Mouse (Mus musculus): ENCODE results near the gene Mertk.

Mertk gene

DNA sequence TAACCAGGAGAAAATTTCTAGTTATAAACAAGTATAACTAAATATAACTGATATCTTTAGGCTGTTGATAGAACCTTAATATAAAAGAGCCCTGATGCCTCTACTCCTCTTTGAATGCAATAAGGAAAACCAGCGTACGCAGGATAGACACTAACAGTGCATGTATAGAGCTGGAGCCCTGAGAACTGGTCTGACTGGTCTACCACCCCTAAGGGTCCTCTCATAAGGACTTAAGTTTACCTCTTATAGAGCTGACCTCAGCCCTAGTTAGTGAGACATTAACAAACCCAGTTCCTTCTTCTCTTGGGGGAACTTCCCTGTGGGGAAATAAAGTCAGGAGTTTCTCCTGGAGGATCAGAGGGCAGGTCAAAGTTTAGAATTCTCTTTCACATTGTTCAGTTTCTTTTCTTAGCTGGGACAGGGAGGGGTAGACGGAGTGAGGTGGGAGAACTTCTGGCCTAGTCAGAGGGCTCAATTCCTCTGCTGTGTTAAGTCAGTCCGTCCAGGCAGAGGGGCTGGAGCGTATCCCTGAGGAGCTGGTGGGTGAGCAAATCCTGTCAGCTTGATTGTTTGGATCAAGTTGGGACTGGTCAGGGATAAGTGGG is 23.5 kb downstream of the Mertk start:
- no peak for DNase-seq (ENCODE audit: low spot score in 2 of 2)

DNA sequence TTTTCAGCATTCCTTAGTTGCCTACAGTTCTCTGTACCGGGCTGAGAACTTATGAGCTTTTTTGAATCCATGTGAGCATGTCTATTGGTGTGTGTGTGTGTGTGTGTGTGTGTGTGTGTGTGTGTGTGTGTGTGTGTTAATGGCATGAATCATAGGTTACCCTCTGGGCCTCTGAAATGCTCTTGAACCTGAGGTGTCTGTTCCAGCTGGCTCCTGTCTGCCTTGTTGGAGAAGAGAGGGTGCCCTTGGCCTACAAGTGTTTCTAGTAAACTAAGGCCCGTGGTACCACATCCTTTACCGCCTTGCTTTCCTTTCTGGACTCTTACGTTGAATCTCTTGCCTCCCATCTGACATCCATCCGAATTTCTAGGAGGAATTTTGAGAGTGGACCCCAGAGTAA is 27.3 kb downstream of the Mertk start:
- DNase-seq (ENCODE audit: low spot score in 2 of 2) = no peak

DNA sequence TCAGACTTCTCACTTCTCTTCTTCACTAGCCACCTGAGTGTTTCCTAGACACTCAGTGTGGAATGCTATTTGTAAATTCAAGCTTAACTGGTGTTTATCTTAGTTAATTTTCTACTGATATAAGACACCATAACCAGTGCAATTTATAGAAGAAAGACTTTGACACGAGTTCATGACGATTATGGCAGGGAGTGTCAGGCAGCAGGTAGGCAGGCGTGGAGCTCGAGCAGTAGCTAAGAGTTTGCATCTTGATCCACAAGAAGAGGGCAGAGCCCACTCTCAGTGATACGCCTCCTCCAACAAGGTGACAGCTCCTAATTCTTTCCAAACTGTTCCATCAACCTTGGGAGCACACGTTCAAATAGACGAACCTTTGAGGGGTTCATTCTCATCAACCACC is 27.9 kb downstream of the Mertk start:
- DNase-seq (ENCODE audit: low spot score in 2 of 2) = no peak

DNA sequence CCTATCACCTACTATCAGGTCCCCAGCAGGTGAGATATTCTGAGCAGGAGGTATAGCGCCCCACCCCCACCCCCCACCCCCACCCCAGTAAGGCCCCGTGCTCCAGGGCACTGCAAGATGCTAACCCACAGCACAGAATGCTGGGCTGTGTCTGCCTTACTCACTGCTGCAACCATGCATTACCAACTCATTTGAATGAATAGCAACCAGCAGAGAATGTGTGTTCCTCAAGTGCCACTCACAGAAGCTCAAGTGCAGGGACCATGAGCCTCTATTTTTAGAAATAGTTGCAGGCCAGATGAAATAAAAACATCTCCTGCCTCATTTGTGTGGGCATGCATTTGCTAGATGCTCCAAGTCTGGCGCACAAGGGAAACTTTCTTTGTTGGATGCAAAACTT is 28.8 kb downstream of the Mertk start:
- no peak for DNase-seq (ENCODE audit: low spot score in 2 of 2)

DNA sequence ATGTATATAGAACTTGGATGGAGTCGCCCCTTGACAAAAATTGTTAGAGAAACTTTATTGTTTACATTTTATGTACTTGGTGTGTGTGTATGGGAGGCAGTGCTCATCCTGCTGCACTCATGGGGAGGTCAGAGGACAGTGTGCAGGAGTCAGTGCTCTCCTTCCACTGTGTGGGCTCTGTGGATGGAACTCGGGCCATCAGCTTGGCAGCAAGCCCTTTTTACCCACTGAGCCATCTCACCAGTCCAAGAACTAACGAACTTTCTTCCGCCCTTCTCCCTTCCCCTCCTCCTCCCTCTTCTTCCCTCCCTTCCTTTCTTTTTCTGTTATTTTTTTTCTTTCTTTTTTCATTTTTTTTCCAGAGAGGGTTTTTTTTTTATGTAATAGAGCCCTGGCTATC is 29.3 kb downstream of the Mertk start:
- no peak for DNase-seq (ENCODE audit: low spot score in 2 of 2)

DNA sequence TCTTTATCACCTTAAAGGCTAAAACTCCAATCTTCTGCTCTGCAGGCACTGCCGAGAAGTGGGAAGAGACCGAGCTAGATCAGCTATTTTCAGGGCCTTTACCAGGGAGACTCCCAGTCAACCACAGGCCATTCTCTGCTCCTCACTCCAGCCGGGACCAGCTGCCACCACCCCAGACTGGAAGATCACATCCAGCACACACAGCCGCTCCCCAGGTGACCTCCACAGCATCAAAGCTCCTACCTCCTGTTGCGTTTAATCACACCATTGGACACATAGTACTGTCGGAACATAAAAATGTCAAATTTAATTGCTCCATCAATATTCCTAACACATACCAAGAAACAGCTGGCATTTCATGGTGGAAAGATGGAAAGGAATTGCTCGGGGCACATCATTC is 30.4 kb downstream of the Mertk start:
- DNase-seq (ENCODE audit: low spot score in 2 of 2) = no peak

DNA sequence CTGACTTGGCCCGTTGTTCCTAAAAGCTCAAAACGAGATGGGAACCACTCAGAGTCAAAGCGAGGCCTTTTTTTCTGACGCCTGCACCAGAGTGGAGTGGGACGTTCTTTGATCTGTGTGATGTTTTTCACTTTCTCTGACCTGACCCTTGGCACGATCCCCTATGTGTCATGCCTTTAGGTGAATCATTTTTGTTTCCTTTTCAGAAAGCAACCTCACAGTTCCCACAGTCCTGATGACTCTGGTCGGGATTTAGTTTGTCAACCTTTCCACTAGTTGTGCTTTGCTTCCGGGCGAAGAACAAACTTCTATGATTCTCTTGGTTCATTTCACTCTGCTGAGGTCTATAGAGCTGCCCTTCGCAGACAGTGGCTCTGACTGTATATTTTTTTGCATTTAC is 32.8 kb downstream of the Mertk start:
- DNase-seq (ENCODE audit: low spot score in 2 of 2) = no peak

DNA sequence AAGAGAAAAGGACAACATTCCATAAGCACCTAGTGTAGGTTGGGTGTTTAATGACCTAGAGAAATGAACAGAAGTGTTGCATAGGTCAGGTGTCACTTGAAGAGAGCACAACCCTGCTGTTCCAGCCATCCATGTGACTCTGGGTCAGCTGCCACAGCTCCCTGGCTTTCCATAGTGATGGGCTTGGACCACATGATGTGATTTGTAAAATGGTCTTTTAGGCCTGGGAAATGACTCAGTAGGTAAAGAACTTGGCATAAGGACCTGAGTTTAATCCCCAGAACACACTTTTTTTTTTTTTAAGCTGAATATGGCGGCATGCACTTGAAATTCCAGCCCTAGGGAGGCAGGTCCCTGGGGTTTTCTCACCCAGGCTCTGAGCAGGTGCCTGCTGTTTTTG is 33.2 kb downstream of the Mertk start:
- DNase-seq (ENCODE audit: low spot score in 2 of 2) = no peak

DNA sequence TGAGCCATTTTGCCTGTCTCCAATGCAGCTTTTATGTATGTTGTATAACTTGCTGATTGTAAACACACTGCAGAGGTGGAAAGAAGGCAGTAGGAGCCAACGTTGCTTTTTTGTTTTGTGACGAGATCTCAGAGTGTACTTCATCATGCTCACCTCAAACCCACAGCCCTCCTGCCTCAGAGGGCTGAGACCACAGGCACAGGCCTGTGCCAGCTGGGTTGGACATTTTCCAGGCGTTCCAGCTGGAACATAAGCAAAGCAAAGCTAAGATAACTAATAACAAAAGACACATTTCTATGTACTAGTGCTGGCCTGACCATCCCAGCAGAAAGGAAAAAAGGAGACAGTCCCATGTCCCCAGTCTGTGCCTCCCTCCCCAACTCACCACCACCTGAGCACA is 36.3 kb downstream of the Mertk start:
- peak in 1 of 2 experiments; percentile 17 for DNase-seq (ENCODE audit: low spot score in 2 of 2)

DNA sequence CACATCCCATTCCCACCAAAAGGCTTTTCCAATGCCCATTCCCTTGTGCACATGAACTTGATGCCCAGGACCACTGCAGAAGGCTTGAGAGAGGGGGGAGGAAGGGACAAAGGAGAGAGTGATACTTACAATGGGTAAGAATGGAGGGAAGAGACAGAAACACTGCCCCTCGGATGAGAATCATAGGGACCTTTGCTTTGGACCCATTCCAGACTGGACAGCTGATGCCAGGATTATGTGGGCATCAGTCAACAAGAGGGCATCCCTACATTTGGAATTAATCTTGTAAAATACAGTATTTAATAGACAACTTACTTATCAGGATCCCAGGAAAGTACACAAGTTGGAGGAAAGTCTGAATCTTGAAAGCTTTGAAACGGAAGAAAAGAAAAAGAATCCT is 38.3 kb downstream of the Mertk start:
- DNase-seq (ENCODE audit: low spot score in 2 of 2) = peak in 1 of 2 experiments; percentile 17

DNA sequence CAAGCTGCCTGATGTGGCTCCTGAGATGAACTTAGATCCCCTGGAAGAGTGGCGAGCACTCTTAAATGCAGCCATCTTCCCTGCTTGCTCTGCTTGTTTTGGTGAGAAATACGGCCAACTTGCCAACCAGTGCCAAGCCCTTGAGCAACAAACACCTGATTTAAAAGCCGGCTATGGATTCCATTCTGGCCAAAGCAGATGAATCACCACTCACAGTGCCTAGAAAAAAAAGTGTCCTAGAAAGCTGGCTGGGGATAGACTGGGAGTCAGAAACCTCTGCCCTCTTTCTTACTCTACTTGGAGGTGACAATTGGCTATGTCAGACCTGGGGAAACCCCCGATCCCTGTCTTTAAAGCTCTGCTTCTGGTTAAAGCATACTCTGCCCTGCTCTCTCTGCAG is 39.0 kb downstream of the Mertk start:
- no peak for DNase-seq (ENCODE audit: low spot score in 2 of 2)

DNA sequence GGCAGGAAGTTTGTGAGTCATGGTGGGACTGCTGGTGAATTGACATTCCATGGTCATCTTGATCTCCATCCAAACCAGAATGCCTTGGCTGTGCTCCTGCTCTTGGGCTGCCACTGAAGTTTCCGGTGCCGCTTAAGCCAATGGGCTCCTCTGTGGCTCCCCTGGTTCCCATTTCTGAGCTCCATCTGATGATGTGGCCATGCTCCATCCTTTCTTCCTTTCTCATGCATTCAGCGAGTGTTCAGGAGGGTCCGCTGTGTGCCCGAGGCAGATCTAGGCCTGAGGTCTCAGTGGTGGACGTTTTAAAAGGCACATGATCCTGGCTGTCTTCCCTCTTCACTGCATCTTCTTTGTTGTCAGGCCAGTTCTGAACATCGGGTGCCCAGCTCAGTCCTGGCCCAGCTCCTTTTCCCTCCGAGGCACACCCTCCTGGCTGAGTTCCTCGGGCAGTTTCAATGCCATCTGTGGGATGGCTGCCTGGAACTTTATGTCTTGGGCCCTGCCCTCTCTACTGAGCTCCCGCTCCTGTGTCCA is 40.0 kb downstream of the Mertk start:
- peak; percentile 42 to 62 for DNase-seq (ENCODE audit: low spot score in 2 of 2)

DNA sequence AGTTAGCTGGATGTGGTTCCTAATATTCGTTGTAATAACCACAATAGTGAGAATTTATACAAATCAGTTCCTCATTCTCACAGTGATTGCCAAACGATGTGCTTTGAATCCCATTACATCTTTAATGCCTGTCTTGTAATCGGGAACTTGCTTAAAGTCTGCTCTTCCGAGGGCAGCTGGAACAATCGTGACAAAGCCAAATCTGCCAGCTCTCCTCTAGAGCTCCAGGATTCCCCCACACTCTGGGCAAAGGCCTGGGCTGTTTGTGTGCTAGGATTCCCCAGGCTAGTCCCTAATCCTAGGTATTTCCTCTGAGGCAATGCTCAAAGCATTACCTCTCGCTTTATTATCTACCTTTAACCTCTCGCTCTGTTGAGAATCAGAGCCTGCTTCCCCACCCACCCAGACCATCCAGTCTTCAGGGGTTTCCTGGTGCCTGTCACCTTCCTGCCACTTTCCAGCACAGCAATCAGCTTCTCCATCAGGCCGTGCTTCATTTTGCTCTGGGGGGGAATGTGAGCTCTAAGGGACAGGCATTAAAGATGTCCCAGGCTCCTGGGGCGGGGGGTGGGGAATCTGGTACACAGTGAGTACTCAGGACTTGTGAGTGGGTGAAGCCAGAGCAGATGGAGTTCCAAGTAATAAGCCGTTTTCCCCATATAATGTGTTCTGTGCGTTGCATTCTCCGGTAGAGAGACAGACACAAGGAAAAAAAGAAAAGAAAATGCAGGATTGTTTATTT is 47.3 kb downstream of the Mertk start:
- DNase-seq (ENCODE audit: low spot score in 2 of 2) = no peak

DNA sequence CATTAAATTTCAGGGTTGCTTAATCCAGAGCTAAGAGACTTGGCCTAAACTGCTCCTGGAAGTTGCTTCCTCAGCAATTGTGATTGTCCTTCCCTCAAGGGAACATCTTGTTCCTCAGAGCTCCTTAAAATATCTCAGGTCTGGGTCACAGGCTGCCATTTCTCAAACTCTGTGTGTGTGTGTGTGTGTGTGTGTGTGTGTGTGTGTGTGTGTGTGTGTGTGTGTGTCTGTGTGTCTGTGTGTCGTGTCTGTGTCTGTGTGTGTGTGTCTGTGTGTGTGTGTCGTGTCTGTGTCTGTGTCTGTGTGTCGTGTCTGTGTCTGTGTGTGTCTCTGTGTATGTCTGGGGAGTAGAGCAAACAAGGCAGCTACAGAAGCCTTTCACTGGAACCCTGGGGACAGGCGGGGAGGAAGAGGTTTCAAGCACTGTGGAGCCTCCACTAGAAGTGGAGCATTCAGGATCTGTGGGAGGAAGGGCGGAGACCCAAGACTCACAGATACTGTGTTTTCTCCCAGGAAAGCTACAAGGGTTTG is 47.9 kb downstream of the Mertk start:
- no peak for DNase-seq (ENCODE audit: low spot score in 2 of 2)

DNA sequence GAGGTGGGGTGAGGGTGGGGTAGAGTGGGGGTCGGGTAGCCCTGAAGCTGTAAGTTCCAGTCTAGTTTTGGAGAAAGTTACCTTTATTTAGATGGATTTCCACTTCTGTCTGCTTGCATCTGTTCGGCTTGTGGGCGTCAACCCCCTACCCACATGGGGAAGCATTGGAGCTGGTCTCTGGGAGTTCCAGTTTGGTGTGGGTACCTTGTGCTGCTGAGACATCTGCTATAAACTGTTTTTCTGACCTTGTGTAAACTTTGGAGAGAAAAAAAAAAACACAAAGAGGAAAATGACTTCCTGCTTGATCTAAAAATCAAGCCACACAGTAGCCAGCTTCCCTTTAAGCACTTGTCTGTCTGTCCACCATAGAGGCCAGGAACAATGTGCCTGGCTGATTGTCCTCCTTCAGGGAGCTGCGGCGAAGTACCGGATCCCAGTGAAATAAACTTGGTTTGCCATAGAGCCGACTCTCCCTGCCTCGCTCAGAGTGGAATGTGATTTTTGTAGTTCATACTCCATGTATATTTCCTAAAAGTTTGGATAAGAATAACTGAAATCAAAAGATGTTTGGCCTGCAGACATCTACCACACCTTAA is 48.8 kb downstream of the Mertk start:
- DNase-seq (ENCODE audit: low spot score in 2 of 2) = no peak

DNA sequence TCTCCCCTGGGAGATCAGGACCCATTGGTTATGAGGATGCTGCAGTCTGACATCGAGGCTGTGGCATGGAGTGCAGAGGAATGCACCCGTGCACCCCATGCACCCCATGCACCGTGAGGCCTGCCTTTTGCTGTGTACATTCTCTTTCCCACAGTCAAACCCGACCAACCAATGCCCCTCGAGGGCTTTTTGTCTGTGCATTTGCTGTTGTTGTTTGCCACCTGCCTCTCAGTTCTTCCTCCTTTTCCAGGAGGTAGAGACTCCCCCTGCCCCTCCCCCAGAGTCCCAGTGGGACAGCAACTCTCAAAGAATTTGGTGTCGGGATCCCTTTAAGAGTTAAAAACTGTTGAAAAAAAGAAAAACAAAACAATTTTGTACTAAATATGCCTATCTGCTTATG is 49.4 kb downstream of the Mertk start:
- no peak for DNase-seq (ENCODE audit: low spot score in 2 of 2)

DNA sequence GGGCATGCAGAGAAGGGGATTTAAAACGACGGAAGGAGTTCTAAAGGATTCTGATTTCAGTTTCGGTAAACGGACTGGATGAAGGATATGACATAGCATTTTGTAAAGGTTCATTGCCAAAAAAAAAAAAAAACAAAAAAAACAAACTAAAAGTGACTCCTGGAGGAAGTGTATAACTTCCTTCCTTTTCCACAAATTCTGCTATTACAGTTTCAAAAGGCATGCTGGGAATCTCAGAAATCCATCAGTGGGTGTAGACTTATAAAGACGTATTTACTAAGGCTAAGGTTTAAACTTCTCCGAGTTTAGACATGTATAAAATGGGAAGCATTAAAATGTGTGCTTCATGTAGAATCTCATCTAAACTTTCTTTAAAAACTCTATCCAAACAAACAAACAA is 52.3 kb downstream of the Mertk start:
- DNase-seq (ENCODE audit: low spot score in 2 of 2) = no peak

DNA sequence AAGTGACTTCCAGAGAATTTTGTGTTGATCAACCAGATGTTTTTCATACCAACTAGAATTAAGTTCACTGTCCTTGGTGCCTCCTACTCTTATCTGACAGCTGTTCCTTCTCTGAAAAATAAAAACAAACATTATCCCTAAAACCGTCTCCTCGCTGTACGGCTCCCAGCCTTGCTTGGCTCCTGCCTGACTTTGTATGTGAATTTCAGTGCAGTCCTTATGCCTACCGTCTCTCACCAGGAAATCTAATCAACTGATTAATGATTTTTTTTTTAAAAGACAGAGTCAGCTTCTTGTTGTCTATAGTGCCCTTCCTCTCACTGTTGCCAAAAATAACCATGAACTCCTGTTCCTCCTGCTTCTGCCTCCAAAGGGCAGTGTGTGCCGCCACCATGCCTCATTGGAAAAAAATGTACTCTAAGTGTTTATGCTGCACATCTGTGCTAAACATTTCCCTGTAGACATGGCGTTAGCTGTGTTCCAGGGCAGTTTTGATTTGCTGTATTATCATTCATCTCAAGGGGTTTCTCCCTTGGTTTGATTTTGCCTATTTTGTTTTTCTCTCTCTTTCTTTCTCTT is 54.6 kb downstream of the Mertk start:
- no peak for DNase-seq (ENCODE audit: low spot score in 2 of 2)

DNA sequence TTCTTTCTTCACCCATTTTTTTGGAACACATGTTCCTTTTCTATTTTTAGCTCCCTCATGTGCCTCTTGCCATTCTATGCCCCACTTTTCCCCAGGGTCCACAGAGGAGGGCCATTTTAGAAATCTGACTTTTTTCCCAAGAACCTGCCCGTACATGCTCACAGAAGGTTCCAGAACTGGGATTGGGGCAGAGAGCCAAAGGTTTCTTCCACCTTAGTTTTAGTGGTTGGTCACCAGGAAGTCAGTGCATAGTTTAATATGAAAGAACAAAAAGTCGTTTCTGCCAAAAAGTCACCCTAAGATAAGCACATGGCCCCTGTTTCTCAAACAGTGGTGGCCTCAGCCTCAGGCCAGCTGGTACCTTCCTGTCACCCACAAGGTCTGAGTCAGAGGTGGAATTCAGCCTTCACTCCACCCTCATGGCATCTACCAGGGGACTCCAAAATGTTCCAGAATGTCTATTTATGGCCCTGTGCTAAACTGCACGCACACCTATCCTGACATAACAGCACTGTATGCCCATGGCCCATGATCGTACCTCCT is 56.5 kb downstream of the Mertk start:
- no peak for DNase-seq (ENCODE audit: low spot score in 2 of 2)

DNA sequence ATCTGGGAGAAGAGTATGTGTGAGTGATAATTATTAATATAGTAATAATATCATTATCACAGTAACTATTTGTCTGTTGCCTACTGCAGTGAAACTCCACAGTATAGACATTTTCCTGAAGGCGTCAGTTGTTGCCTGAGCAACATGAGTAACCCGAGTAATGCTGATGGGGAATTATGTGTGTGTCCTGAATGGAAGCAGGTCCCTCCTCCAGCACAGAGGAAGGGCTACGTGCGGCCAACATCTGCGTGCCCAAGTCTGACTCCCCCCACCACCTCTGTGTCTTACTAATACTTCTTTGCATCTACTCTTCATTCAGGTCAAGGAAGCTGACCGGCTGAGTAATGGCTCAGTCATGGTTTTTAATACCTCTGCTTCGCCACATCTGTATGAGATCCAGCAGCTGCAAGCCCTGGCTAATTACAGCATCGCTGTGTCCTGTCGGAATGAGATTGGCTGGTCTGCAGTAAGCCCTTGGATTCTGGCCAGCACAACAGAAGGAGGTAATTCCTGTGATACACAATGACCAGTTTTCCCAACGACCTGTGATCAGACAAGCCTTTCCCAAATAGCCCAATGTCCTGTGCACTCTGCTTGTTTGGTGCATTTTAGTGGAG is 60.1 kb downstream of the Mertk start:
- peak in 1 of 2 experiments; percentile 22 for DNase-seq (ENCODE audit: low spot score in 2 of 2)

DNA sequence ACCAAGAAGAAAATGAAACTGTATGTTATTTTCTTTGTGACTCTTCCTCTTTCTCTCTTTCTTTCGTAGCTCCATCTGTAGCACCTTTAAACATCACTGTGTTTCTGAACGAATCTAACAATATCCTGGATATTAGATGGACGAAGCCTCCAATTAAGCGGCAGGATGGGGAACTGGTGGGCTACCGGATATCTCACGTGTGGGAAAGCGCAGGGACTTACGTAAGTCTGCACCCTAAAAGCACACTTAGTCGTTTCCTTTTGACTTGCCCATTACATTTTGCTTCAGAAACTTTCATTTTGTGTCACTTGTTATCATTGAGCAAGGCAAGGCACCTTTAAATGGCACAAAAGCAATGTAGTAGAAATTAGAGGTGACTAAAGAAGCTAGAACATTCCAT is 63.3 kb downstream of the Mertk start:
- no peak for DNase-seq (ENCODE audit: low spot score in 2 of 2)

DNA sequence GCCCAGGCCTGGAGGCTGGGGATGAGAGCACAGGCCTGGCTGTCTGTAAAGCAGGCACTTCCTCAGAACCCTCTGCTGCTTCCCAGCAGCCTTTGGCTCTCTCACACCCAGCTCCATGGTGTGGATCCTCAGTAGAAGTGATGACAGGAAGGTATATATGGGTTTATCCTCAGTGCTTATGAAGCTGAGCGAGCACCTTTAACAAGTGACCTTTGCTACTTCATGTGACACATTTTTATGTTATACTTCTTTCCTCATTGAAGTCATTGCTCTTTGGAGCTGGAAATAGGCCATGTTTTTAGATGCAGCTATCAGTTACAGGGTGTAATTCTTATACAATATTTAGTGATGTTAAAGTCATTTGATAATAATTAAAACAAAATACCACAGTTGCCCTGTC is 67.0 kb downstream of the Mertk start:
- DNase-seq (ENCODE audit: low spot score in 2 of 2) = no peak
